Mouse (Mus musculus) liver, embryonic 16.5 days (tissue): ENCODE measurements around the gene Sik1. TPM values are rescaled to one million over a fixed set of nuclear protein-coding genes. Genes with fewer than 3 reads are reported as not detected.
A peak's percentile ranks its signal among the peaks of the same experiment; 100 is the strongest.

ENCODE experiments used
- ATAC-seq: fragments of 200-750 bp; cut with Nextera tagmentation; 2 replicates; pipeline ENCODE4 v1.8.0; 2017; ENCODE audit warnings: low read depth, mild to moderate bottlenecking, moderate number of reproducible peaks, moderate library complexity
- H3K27ac ChIP-seq: fragments of 300-500 bp; sonication (generic); 2 replicates; pipeline ENCODE4 v1.5.1; 2014; ENCODE audit warnings: mild to moderate bottlenecking, low read length
- H3K27me3 ChIP-seq: fragments of 300-500 bp; sonication (generic); 2 replicates; pipeline ENCODE4 v1.6.1; 2014; ENCODE audit warnings: low read depth, low read length, mixed read lengths; ENCODE audit not compliant: control insufficient read depth, insufficient read depth
- H3K36me3 ChIP-seq: fragments of 300-500 bp; sonication (generic); 2 replicates; pipeline ENCODE4 v1.6.1; 2014; ENCODE audit warnings: mild to moderate bottlenecking; ENCODE audit not compliant: control insufficient read depth, insufficient read depth
- H3K4me1 ChIP-seq: fragments of 300-500 bp; sonication (generic); 2 replicates; pipeline ENCODE4 v1.6.1; 2014; ENCODE audit warnings: low read depth, low read length, mixed read lengths; ENCODE audit not compliant: control insufficient read depth
- H3K4me2 ChIP-seq: fragments of 300-500 bp; sonication (generic); 2 replicates; pipeline ENCODE4 v1.6.1; 2014; ENCODE audit warnings: low read depth, low read length, mixed read lengths
- H3K4me3 ChIP-seq: fragments of 300-500 bp; sonication (generic); 2 replicates; pipeline ENCODE4 v1.5.1; 2014; ENCODE audit warnings: low read depth, mild to moderate bottlenecking, low read length
- H3K9ac ChIP-seq: fragments of 300-500 bp; sonication (generic); 2 replicates; pipeline ENCODE4 v1.6.1; 2014; ENCODE audit warnings: low read depth, low read length
- H3K9me3 ChIP-seq: fragments of 300-500 bp; sonication (generic); replicated peaks from 2 replicates; pipeline ENCODE4 v1.6.1; 2016; ENCODE audit warnings: low read length; ENCODE audit not compliant: control insufficient read depth
- WGBS: fragments of 180-500 bp; shearing (Covaris S2); extraction: QIAGEN DNeasy Blood & Tissue Kit; methylation state at CpG from one replicate; pipeline ENCODE4 v1.1.7; 2014; ENCODE audit not compliant: insufficient replicate concordance; 5-methylcytosine and 5-hydroxymethylcytosine counted together
- polyA plus RNA-seq: library from polyadenylated mRNA; unstranded; fragments of >200 nt; fragmentation: Nextera tagmentation; extraction: Ambion mirVana; gene quantifications from 2 replicates; pipeline ENCODE4 v1.2.1, GENCODE M21; 2015

Gene Sik1
- polyA plus RNA-seq, 1 experiment from 2014 or later = 5.4 TPM

DNA sequence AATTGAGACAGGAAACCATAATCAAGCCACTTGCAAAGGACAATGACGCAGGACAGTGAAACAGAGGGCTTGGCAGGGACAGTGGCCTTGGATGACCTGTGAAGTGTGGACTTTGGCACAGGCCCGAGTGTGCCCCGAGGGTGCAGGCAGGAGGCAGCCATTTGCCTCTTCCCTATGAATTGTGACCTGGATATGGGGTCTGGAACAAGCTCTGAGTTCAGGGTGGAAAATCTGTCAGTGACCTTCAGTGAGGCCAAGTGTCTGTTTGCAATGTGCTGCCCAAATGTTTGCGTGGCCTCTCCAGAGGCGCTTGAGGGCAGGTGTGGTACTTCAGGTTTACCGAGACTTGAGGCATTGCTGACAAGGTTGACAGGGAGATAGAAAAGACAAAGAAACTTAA is 6.5 kb upstream of the Sik1 start:
- no peak overlapping the region for H3K27ac ChIP-seq
- peak; percentile 66 for ATAC-seq
- WGBS = 63% methylated on average over 6 of the region's 6 CpGs

DNA sequence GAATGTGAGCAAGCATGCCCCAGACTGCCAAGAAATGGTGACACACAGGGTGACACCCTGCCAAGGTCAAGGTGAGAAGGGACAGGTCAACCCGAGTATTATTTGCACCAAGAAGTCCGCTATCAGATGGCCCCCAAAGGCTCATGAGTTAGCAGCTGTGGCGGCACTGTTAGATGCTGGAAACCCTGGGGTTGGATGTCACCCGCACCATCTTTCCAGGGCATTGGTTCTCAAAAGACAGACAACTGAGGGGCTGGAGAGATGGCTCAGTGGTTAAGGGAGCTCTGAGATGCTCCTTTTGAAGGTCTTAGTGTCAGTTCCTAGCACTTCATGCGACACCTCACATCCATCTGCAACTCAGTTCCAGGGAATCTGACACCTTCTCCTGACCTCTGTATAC is 6.1 kb upstream of the Sik1 start:
- no peaks in the 10 kb centered on the region for H3K9me3 ChIP-seq
- H3K4me3 ChIP-seq = no peak overlapping the region
- H3K4me1 ChIP-seq = peaks cover 7% of the 10 kb centered on the region
- no peak for ATAC-seq
- H3K4me2 ChIP-seq = no peak overlapping the region
- H3K9ac ChIP-seq = no peak overlapping the region
- H3K27me3 ChIP-seq = no peaks in the 10 kb centered on the region
- H3K27ac ChIP-seq = no peak overlapping the region
- H3K36me3 ChIP-seq = no peaks in the 10 kb centered on the region
- WGBS = 53% methylated on average over 5 of the region's 5 CpGs

More for the DNA sequence above, 6.5 kb upstream of the Sik1 start:
- no peak overlapping the region for H3K9ac ChIP-seq
- H3K4me3 ChIP-seq = no peak overlapping the region
- peaks cover 3% of the 10 kb centered on the region; the same call in 1 of the 2 replicates for H3K4me1 ChIP-seq
- no peaks in the 10 kb centered on the region for H3K27me3 ChIP-seq
- H3K4me2 ChIP-seq = no peak overlapping the region
- no peaks in the 10 kb centered on the region for H3K36me3 ChIP-seq
- H3K9me3 ChIP-seq = no peaks in the 10 kb centered on the region

DNA sequence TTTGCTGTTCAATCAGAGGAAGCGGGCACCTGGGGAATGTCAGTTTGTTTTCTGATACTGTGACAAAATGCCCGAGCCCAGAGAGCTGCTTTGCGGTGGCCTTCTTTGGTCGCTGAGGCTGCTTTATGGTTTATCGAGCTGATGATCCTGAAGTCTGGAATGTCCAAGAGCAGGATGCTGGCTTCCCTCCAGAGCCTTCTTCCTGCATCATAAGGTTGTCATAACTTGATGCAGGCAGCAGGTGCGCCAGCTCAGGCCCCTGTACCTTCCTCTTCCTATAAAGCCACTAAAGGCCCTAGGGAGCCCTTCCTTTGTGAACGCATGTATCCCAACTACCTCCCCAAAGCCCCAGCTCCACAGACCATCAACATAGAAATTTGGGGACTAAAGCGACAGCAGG is 5.3 kb upstream of the Sik1 start:
- 74% methylated on average over 8 of the region's 8 CpGs for WGBS
- ATAC-seq = no peak

GRCm38 (mm10) chr17:31859367-31859766 is 3.8 kb upstream of the Sik1 start:
- Histone ChIP-seq H3K27ac (no peak overlapping the region), H3K4me1 (peaks cover 25% of the 10 kb centered on the region), H3K4me3 (no peak overlapping the region), H3K9me3 (no peaks in the 10 kb centered on the region), H3K9ac (no peak overlapping the region), H3K27me3 (peaks cover 9% of the 10 kb centered on the region; the same call in 1 of the 2 replicates), H3K4me2 (no peak overlapping the region), H3K36me3 (no peaks in the 10 kb centered on the region)
- WGBS = 35% methylated on average over 2 of the region's 2 CpGs
- no peak for ATAC-seq

More for the DNA sequence above, 5.3 kb upstream of the Sik1 start:
- H3K4me1 ChIP-seq = peaks cover 15% of the 10 kb centered on the region
- H3K9me3 ChIP-seq = no peaks in the 10 kb centered on the region
- H3K9ac ChIP-seq = no peak overlapping the region
- H3K4me3 ChIP-seq = no peak overlapping the region
- no peaks in the 10 kb centered on the region for H3K36me3 ChIP-seq
- no peaks in the 10 kb centered on the region for H3K27me3 ChIP-seq
- no peak overlapping the region for H3K4me2 ChIP-seq
- H3K27ac ChIP-seq = no peak overlapping the region

DNA sequence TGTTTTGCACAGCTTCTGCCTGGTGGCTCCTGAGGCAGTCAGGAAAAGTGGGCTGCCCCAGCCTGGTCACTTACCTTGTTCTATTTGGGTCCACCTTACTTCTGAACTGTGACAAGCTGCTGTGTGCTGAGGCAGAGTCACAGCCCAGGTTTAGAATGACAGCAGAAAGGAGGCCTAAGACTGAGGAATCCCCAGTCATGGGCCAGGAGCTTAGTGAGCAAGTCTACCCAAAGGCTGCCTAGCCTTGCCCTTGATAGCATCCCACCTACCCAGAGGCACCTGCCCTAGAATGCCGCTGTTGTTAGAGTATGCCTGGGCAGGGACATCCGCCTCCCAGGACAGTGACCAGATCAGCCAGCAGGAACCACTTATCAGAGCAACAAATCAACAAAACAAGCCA is 3.2 kb upstream of the Sik1 start:
- Histone ChIP-seq H3K4me3 (no peak overlapping the region), H3K4me2 (no peak overlapping the region), H3K36me3 (no peaks in the 10 kb centered on the region), H3K9me3 (no peaks in the 10 kb centered on the region), H3K9ac (no peak overlapping the region), H3K4me1 (peaks cover 25% of the 10 kb centered on the region), H3K27ac (no peak overlapping the region), H3K27me3 (peaks cover 12% of the 10 kb centered on the region; the same call in 1 of the 2 replicates)
- WGBS = 55% methylated on average over 2 of the region's 2 CpGs
- no peak for ATAC-seq

DNA sequence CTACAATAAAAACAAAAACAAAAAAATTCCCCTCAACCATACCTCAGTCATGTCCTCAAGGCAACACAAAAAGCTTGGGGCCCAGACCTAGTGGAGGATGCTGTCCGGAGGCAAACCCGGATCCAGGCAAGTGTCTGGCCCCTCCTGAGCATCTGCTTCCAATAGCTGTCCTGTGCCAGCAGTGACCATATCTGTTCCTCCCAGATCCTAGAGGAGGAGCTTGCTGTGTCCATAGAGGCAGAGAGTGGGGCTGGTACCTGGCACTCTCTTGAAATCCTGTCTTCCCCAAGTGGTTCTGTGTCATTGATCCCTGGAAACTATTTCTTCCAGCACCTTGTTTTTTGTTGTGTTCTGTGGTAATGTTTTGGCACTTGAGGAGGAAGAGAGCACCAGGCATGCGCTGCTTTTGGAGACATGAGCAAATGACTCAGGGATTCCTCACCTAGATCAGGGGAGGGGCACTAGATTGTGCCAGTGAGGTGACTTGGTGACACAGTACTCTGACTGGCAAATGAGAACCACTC is 2.4 kb upstream of the Sik1 start:
- no peak overlapping the region for H3K4me3 ChIP-seq
- H3K36me3 ChIP-seq = no peaks in the 10 kb centered on the region
- H3K9me3 ChIP-seq = no peaks in the 10 kb centered on the region
- H3K27ac ChIP-seq = no peak overlapping the region
- peaks cover 26% of the 10 kb centered on the region for H3K4me1 ChIP-seq
- 75% methylated on average over 3 of the region's 3 CpGs for WGBS
- H3K9ac ChIP-seq = no peak overlapping the region
- H3K4me2 ChIP-seq = no peak overlapping the region
- peaks cover 12% of the 10 kb centered on the region; the same call in 1 of the 2 replicates for H3K27me3 ChIP-seq
- no peak for ATAC-seq

- Histone ChIP-seq H3K9me3 (no peaks in the 10 kb centered on the region), H3K4me1 (peaks cover 31% of the 10 kb centered on the region), H3K4me3 (no peak overlapping the region), H3K9ac (no peak overlapping the region), H3K4me2 (no peak overlapping the region), H3K36me3 (no peaks in the 10 kb centered on the region), H3K27me3 (peaks cover 12% of the 10 kb centered on the region; the same call in 1 of the 2 replicates), H3K27ac (no peak overlapping the region)
- WGBS = 70% methylated on average over 4 of the region's 4 CpGs
- ATAC-seq = no peak
Observed at GRCm38 (mm10) chr17:31857251-31857650, 1.6 kb upstream of the Sik1 start.

DNA sequence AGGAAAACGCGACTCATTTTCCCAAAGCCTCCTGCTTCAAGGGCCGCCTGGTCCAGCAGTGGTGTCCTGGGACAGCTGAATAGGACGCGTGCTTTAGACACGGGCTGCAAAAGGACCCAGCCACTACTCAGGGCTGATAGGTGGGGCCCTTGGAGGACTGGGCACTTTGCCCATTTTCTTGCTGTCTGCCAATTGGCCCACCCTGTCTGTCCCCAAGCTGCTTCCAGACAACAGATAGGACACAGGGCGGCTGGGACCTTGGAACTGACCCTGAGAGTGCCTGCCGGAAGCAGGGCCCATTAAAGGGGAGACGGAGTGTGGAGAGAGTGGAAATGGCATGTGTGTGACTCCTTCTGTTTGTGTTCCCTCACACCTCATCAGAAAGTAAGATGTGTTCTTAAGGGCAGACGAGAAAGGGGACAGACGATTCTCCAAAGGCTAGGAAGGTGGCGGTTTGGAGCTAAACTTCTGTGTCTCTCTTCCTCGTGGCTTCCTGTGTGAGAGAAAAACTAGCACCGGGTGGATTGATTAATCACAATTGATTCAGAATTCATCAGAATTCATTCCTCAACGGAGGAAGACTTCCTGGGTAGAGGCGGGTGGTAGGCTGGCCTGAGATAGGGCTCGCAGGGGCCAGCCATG is 1.0 kb upstream of the Sik1 start:
- peaks cover 12% of the 10 kb centered on the region; the same call in 1 of the 2 replicates for H3K27me3 ChIP-seq
- peaks cover 31% of the 10 kb centered on the region for H3K4me1 ChIP-seq
- H3K9me3 ChIP-seq = no peaks in the 10 kb centered on the region
- H3K36me3 ChIP-seq = no peaks in the 10 kb centered on the region
- 41% methylated on average over 17 of the region's 17 CpGs for WGBS
- H3K9ac ChIP-seq = peak overlapping the region; percentile 40
- peak overlapping the region; percentile 97 for H3K4me2 ChIP-seq
- peak overlapping the region; percentile 70 for H3K27ac ChIP-seq
- H3K4me3 ChIP-seq = peak overlapping the region; percentile 76
- peak; percentile 47 for ATAC-seq
